In the genomic region with DNA sequence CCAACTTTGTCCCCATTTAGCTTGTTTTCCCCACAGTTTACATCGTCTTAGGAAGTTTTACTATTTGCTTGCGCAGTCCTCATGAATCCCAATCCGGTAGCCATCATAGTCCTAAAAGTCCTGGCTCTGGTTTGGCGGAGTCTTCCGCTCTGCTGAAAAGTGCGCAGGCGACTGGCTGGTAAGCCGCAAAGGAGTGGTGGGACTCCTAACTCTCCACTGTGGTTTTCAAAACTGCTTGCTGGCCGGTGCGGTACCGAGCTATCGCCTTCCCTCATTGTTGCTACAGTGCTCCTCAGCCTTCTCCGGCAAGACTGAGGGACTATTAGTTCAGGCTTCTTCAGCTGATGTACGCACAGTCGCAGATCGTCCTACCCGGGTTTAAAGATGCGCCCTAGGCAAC, we compare ENCODE assay signal across 13 mouse cellular contexts. TPM values are rescaled to one million over a fixed set of nuclear protein-coding genes. Genes with fewer than 3 reads are reported as not detected.
DNase-seq lines count a peak whose midpoint lies in the region; ATAC-seq and TF ChIP-seq lines count a peak whose summit lies in the region.
"Had no signal": no experiment of that assay in that cellular context is flagged by ENCODE, and none has a peak within 500 bp of the region (broad histone marks: within the 10 kb centered on the region; RNA-seq: fewer than 3 reads in every experiment).

No protein-coding gene starts in this region.

- DNase-seq in heart, postnatal 4 days: no peak
- peak; percentile 29 for DNase-seq in mesoderm, embryonic 11.5 days (ENCODE audit: low read depth, low spot score)
- no peak for DNase-seq in liver
- no peak for DNase-seq in adrenal gland, postnatal 4 days (ENCODE audit: low spot score in 2 of 2)
- DNase-seq in right cerebral cortex, postnatal 10 days (ENCODE audit: low spot score in 2 of 2): no peak
- DNase-seq: adrenal gland, adult 8-10 months; cerebellum, postnatal 36 days had no signal

- no peak for TF ChIP-seq CTCF in ES-Bruce4 (IDR thresholded peaks at IDR 0.05; ENCODE audit: low read depth, low read length)

- no peaks in the 10 kb centered on the region for H3K36me3 ChIP-seq in heart, embryonic 11.5 days (ENCODE audit: control insufficient read depth, insufficient read depth, low read length)
- H3K36me3 ChIP-seq in ES-Bruce4 (ENCODE audit: control insufficient read depth, insufficient read depth, low read length, poor library complexity, severe bottlenecking): no peaks in the 10 kb centered on the region
- no peaks in the 10 kb centered on the region for H3K36me3 ChIP-seq in embryonic facial prominence, embryonic 13.5 days

- WGBS in heart, embryonic 11.5 days (ENCODE audit: insufficient replicate concordance): 17% methylated on average over 18 of the region's 18 CpGs
- 7% methylated on average over 18 of the region's 18 CpGs for WGBS in embryonic facial prominence, embryonic 13.5 days

- H3K27me3 ChIP-seq in heart, embryonic 11.5 days (ENCODE audit: control insufficient read depth, insufficient read depth, low read length): peaks cover 53% of the 10 kb centered on the region
- peaks cover 11% of the 10 kb centered on the region for H3K27me3 ChIP-seq in ES-Bruce4 (ENCODE audit: control insufficient read depth, insufficient read depth, low read length, poor library complexity, severe bottlenecking)
- peaks cover 94% of the 10 kb centered on the region for H3K27me3 ChIP-seq in embryonic facial prominence, embryonic 13.5 days

- no peak for ATAC-seq in heart, embryonic 11.5 days (replicated peaks; ENCODE audit: insufficient number of reproducible peaks, low FRiP score, low TSS enrichment)
- no peak for ATAC-seq in embryonic facial prominence, embryonic 13.5 days (ENCODE audit: insufficient number of reproducible peaks, insufficient read depth, low FRiP score, low TSS enrichment, low read depth)
- ATAC-seq: liver, postnatal 0 days had no signal

- no peak for TF ChIP-seq EP300 in ES-Bruce4 (IDR thresholded peaks at IDR 0.05; ENCODE audit: insufficient read depth, low read depth, low read length)

- no peak overlapping the region for H3K9ac ChIP-seq in heart, embryonic 11.5 days (ENCODE audit: low read depth, low read length)
- H3K9ac ChIP-seq in ES-Bruce4 (ENCODE audit: low read depth, poor library complexity, severe bottlenecking): no peak overlapping the region
- no peak overlapping the region for H3K9ac ChIP-seq in embryonic facial prominence, embryonic 13.5 days
- H3K9ac ChIP-seq: liver, postnatal 0 days had no signal

- H3K9me3 ChIP-seq in heart, embryonic 11.5 days (replicated peaks; ENCODE audit: control insufficient read depth, low read length): no peaks in the 10 kb centered on the region
- no peaks in the 10 kb centered on the region for H3K9me3 ChIP-seq in ES-Bruce4 (replicated peaks; ENCODE audit: control insufficient read depth, insufficient read depth, low read length, poor library complexity, severe bottlenecking)
- no peaks in the 10 kb centered on the region for H3K9me3 ChIP-seq in embryonic facial prominence, embryonic 13.5 days

- H3K27ac ChIP-seq in heart, embryonic 11.5 days (ENCODE audit: low read depth, low read length): no peak overlapping the region
- H3K27ac ChIP-seq in ES-Bruce4 (ENCODE audit: insufficient read depth, low read length): no peak overlapping the region
- no peak overlapping the region for H3K27ac ChIP-seq in embryonic facial prominence, embryonic 13.5 days
- H3K27ac ChIP-seq: stomach, postnatal 0 days had no signal

- H3K4me2 ChIP-seq in heart, embryonic 11.5 days: peak overlapping the region; percentile 88
- peak overlapping the region; percentile 55 for H3K4me2 ChIP-seq in embryonic facial prominence, embryonic 13.5 days

- TF ChIP-seq POLR2A in ES-Bruce4 (IDR thresholded peaks at IDR 0.05; ENCODE audit: insufficient read depth, low read length): no peak

- H3K4me3 ChIP-seq in heart, embryonic 11.5 days (ENCODE audit: low read depth, low read length): 0 out of 2 replicates have a peak overlapping the region, but pooled peaks have one; percentile 18
- H3K4me3 ChIP-seq in ES-Bruce4 (ENCODE audit: low read depth, low read length): peak overlapping the region; percentile 39; the same call in 1 of the 2 replicates
- H3K4me3 ChIP-seq in embryonic facial prominence, embryonic 13.5 days: peak overlapping the region; percentile 12; the same call in 1 of the 2 replicates

- peaks cover 15% of the 10 kb centered on the region for H3K4me1 ChIP-seq in heart, embryonic 11.5 days (ENCODE audit: control insufficient read depth, insufficient read depth, low read length)
- no peaks in the 10 kb centered on the region for H3K4me1 ChIP-seq in ES-Bruce4 (ENCODE audit: control insufficient read depth, insufficient read depth, low read length)
- peaks cover 29% of the 10 kb centered on the region for H3K4me1 ChIP-seq in embryonic facial prominence, embryonic 13.5 days

RNA-seq across cellular contexts. Expression of a gene that starts 6.4 kb away (rescaled TPM):
- 1.1 and 2.2 TPM in 2 replicates for polyA plus RNA-seq in heart, embryonic 11.5 days (2014; fragmentation: Nextera tagmentation; extraction: Ambion mirVana)
- 10 to 100 TPM; 10.2 to 12.4 TPM for total RNA-seq in heart, postnatal 4 days (2021)
- polyA plus RNA-seq in ES-Bruce4 (2011; ENCODE audit: insufficient read depth, insufficient read length, low read depth, missing spikeins): not detected in 2 replicates
- polyA plus RNA-seq in embryonic facial prominence, embryonic 13.5 days (2015; fragmentation: Nextera tagmentation; extraction: Ambion mirVana): 3.5 and 7.6 TPM in 2 replicates
- total RNA-seq in adrenal gland, postnatal 4 days (2021): 1 to 10 TPM in 1 of 2 experiments, under 1 TPM in 1; 0.73 to 8.2 TPM
- total RNA-seq: adrenal gland, adult 8-10 months had no signal
- polyA plus RNA-seq: C2C12; liver, postnatal 0 days had no signal
